Mouse (Mus musculus): ENCODE data around the gene Neurod4.

Gene Neurod4

GRCm38 (mm10) chr10:130238318-130239209, 41.5 kb downstream of the Neurod4 start:
- in situ Hi-C loops (cut with MboI; ENCODE audit: low sequenced_read_pairs) = no loop called here

GRCm38 (mm10) chr10:130234576-130234975, 45.5 kb downstream of the Neurod4 start:
- in situ Hi-C loops (cut with MboI; ENCODE audit: low sequenced_read_pairs) = loop anchor here (5.0 kb wide), 1 partner anchor 63 kb away; no protein-coding TSS in a partner anchor

GRCm38 (mm10) chr10:130232117-130232516, 47.9 kb downstream of the Neurod4 start:
- in situ Hi-C loops (cut with MboI; ENCODE audit: low sequenced_read_pairs) = loop anchor here (5.0 kb wide), 1 partner anchor 65 kb away; no protein-coding TSS in a partner anchor

GRCm38 (mm10) chr10:130229584-130229983, 50.5 kb downstream of the Neurod4 start:
- in situ Hi-C loops (cut with MboI; ENCODE audit: low sequenced_read_pairs) = no loop called here

- in situ Hi-C loops (cut with MboI; ENCODE audit: low sequenced_read_pairs) = no loop called here
These were observed 51.8 kb downstream of the Neurod4 start for GRCm38 (mm10) chr10:130228246-130228645.

GRCm38 (mm10) chr10:130225034-130225433, 55.0 kb downstream of the Neurod4 start:
- in situ Hi-C loops (cut with MboI; ENCODE audit: low sequenced_read_pairs) = no loop called here

Data from CH12F3 (cell line).